Mouse (Mus musculus) spleen, postnatal 36 days (tissue): ENCODE measurements at regions not wholly inside any gene's neighbourhood (a gene's known extent, or its start where the extent isn't known, plus 50 kb on each side); places are given as distances from the start of the nearest gene placed in this dataset.

ENCODE experiments used
- DNase-seq, 2 experiments: peaks; one replicate each; pipeline ENCODE4 v3.0.0; 2022; ENCODE audit warnings: low spot score in 2 of 2, mixed read lengths in 1 of 2

- DNase-seq = no peak
Observed at GRCm38 (mm10) chr15:72312417-72312816, 1521.9 kb upstream of the Gm6569 start.

- DNase-seq = no peak
Observed at GRCm38 (mm10) chr15:72321528-72321927, 1512.8 kb upstream of the Gm6569 start.

GRCm38 (mm10) chr15:72322127-72322526 is 1512.2 kb upstream of the Gm6569 start:
- DNase-seq = no peak

- no peak for DNase-seq
Observed at GRCm38 (mm10) chr15:72323158-72323557, 1511.2 kb upstream of the Gm6569 start.

- no peak for DNase-seq
Observed at GRCm38 (mm10) chr15:72331262-72331661, 1503.1 kb upstream of the Gm6569 start.

- no peak for DNase-seq
Observed at GRCm38 (mm10) chr15:72334497-72334896, 1499.9 kb upstream of the Gm6569 start.

DNA sequence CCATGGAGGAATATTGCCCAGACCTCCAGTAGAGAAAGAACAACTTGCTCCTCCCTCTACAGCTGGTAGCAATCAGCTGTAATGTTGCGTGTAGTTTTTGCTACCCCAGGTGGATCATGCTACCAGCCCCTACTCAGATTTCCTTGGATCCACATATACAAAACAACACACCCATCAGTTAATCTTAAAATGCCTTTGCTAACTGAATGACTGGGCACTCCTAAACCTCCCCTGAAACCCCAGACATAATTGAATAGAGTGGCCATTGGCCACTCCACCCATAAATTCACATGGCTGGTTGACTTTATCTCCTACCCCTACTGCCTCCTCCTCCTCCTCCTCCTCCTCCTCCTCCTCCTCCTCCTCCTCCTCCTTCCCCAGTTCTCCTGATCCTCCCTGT is 1494.7 kb upstream of the Gm6569 start:
- no peak for DNase-seq

DNA sequence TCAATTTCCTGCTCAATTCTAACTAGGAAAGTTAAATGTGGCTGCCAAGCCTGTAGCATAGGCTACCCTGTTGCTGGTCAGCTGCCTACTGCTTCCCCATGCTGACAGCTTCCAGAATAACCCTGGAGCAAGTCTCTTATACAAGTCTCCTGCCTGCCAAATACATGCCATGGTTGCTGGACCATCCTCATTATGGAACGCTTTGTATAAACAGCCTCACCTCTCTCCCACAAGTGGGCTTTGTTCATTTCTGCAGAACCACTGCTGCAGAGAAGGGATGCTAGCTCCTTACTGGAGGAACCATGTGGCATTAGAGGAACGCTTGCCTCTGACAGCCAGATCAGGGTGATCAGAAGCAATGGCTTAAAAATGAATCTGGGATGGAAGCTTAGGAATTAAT is 1492.4 kb upstream of the Gm6569 start:
- DNase-seq = no peak

DNA sequence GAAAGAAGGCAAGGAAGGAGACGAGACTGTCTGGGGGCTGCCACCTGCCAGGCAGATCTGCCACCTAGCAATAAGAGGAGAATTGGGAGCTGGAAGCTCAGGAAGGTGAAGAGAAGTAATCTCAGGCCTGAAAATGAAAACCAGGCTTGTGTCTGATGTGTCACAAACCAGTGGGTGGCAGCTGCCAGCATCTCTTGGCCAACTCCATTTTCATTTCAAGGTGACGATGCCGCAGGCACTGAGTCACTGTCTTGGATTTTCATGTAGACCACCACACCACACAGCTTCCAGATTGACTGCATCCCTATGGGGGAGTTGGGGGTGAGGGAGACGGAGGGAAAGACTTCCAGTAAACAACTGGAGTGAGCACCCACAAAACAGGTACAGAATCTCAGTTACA is 1491.9 kb upstream of the Gm6569 start:
- DNase-seq = no peak

DNA sequence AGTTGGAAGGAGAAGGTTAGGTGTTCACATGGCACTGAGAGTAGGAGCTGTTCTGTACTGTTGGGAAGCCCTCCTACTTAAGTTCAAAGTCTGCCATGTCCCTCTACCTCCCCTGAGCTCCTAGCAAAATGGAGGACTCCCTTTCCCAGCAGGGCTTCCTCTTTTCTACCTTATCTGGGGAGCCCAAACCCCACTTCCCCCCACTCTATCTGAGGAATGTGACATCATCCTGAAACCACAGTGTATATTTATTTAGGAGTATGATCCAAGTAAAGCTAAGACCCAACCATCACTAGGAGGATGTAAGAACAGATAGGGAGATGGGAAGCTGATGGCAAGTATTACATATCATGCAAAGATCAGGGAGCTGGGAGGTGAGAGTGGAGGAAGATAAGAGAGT is 1490.6 kb upstream of the Gm6569 start:
- no peak for DNase-seq

- DNase-seq = no peak
Observed at GRCm38 (mm10) chr15:72353371-72353770, 1481.0 kb upstream of the Gm6569 start.

DNA sequence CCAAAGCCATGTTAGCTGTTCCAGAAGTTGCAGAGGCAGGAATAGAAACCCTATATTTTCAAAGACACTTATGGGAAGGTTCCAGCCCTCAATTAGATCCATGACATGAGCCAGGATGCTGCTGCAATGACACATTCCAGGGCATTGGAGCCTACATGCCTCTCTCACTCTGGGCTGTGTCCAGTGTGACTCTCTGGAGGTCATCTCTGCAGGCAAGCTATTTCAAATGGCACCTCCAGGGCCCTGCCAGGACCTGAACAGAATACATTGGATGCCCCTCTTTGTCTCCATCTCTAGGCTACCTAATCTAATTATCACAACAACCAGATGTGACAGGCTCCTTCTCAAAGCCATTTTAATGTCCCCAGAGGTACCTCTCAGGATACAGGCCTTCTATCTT is 1478.7 kb upstream of the Gm6569 start:
- no peak for DNase-seq

DNA sequence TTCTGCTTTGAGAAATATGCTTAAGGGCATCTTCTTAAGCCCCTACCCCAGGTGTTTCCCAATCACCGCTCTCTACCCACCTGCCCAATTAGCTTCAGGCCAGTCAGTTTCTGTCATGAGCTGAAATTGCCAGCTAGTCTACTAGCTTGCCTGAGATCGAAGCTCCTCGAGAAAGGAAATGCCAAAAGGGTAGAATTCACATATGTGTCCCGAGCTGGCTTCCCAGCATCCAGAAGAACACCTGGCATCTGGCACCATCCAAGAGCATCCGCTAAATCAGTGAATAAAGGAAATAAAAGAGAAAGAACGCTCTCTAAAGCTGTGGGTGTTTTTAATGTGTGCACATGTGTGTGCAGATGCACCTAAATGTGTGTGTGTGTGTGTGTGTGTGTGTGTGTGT is 1474.7 kb upstream of the Gm6569 start:
- no peak for DNase-seq

DNA sequence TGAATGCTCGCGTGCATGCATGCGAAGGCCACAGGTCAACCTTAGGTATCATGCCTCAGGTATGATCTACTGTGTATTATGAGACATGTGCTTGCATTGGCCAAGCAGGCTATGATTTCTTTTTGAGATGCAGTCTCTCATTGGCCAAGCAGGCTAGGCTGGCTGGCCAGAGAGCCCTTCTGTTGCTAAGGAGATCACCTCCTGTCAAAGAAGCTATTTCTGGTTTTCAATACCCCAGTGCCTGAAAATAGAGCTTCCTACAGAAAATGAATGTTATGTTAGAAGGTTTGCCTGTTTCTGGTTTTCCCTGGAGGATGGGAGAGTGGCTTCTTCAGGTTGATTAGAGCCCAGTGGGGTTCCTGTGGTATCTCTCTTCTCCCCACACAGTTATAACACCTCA is 1474.3 kb upstream of the Gm6569 start:
- DNase-seq = no peak

- no peak for DNase-seq
Observed at GRCm38 (mm10) chr15:72360463-72361030, 1473.8 kb upstream of the Gm6569 start.

GRCm38 (mm10) chr15:72373041-72373440 is 1461.3 kb upstream of the Gm6569 start:
- DNase-seq = no peak

DNA sequence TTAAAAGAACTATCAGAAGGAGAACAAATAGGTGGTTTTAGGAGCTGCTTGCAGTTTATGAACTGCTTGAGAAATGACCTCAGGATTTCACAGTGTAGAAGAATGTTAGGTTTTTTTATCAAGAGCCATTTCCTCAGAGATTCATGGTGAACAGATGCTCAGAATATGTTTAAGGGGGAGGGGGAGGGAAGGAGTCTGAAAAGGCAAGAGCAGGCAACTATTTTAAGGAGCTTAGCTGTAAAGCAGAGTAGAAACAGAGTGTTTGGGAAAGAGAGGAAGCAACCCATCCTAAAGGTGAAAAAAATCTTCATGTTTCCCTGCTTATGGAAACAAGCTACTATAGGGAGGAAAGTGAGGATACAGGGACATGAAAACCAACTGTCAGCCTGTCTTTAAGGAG is 1457.2 kb upstream of the Gm6569 start:
- no peak for DNase-seq

- DNase-seq = no peak
Observed at GRCm38 (mm10) chr15:72379291-72379690, 1455.1 kb upstream of the Gm6569 start.

DNA sequence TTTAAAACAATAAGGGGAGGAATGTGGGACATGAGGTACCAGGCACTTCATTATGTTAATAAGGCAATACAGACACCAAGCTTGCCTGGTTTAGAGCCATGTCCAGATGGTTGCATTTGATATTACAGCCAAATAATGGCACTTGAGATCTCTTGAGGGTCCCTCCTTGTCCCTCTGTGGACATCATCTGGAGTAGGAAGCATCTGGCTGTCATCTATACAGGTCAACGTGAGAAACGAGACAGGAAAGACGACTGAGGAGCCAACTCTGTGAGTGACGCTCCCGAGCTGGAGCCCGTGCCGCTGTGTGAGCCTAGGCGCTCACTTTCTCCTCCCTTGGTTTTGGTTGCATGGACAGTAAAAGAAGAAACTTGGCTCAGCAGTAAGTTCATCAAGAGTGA is 1453.2 kb upstream of the Gm6569 start:
- no peak for DNase-seq

- DNase-seq = no peak
Observed at GRCm38 (mm10) chr15:72381744-72382143, 1452.6 kb upstream of the Gm6569 start.

DNA sequence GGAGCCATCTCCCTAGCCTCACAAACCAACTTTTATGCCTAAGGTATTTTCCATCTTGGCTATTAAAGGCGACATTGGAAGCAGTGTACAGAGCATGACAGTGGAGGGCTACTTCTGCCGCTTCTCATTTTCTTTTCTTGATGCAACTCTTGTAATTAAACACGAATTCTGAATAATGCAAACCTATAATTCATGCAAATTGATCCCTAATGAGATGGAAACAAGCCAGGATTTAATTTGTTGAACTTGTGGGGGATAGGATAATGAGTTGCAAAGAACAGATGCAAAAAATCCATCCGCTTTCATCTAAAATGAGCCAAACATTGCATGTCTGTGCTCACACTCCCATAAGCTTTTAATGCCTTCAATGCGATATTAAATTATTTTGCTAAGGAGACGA is 1451.8 kb upstream of the Gm6569 start:
- DNase-seq = no peak

GRCm38 (mm10) chr15:72383062-72383461 is 1451.3 kb upstream of the Gm6569 start:
- DNase-seq = no peak

- DNase-seq = no peak
Observed at GRCm38 (mm10) chr15:72383470-72383869, 1450.9 kb upstream of the Gm6569 start.

- no peak for DNase-seq
Observed at GRCm38 (mm10) chr15:72393226-72393625, 1441.1 kb upstream of the Gm6569 start.
